Mouse (Mus musculus): ENCODE measurements around the gene Hspa1l. TPM values are rescaled to one million over a fixed set of nuclear protein-coding genes. Genes with fewer than 3 reads are reported as not detected.
"Not testable (repeated sequence)": the region's sequence is repeated elsewhere in the genome, so short reads cannot be mapped to it uniquely, and the experiment has no call there.

Gene Hspa1l
- total RNA-seq, 2 experiments from 2014 or later: 0.42 to 0.48 TPM

DNA sequence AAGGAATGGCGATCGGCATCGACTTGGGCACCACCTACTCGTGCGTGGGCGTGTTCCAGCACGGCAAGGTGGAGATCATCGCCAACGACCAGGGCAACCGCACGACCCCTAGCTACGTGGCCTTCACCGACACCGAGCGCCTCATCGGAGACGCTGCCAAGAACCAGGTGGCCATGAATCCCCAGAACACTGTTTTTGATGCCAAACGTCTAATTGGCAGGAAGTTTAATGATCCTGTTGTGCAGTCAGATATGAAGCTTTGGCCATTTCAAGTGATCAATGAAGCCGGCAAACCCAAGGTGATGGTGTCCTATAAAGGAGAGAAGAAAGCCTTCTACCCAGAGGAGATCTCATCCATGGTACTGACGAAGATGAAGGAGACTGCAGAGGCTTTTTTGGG is 4.5 kb downstream of the Hspa1l start:
- DNase-seq: no peak

DNA sequence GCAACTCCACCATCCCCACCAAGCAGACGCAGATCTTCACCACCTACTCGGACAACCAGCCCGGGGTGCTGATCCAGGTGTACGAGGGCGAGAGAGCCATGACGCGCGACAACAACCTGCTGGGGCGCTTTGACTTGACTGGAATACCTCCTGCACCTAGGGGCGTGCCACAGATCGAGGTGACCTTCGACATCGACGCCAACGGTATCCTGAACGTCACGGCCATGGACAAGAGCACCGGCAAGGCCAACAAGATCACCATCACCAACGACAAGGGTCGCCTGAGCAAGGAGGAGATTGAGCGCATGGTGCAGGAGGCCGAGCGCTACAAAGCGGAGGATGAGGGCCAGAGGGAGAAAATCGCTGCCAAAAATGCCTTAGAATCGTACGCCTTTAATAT is 5.7 kb downstream of the Hspa1l start:
- no peak for DNase-seq

DNA sequence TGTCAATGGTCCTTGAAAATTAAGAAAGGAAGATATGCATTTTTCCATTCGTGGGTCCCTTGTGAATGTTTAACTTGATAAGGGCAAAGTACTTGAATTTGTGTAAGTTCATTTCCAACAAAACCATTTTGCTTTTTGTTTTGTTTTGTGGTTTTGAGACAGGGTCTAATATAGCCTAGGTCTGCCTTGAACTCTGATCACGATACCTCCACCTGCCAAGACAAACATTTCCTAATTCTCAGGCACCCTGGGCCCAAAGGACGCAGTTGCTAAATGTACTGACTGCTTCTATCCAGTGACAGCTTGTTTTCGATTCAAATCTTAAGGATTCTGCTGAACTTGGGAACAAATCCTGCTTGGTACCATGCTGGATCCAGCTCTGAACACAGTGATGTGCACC is 7.1 kb downstream of the Hspa1l start:
- no peak for DNase-seq

DNA sequence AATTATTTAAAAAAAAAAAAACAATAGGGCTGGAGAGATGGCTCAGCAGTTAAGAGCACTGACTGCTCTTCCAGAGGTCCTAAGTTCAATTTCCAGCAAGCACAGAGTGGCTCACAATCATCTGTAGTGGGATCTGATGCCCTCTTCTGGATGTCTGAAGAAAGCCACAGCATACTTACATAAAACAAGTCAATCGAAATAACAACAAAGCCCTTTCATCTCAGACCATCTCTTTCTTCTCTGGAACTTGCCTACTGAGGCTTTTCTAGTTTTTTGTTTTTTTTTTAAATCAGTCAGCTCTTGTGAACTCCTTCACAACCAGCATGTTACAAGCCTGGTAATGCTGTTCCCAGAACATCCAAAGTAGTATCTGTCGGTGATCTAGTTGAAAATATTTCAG is 8.2 kb downstream of the Hspa1l start:
- DNase-seq: no peak

DNA sequence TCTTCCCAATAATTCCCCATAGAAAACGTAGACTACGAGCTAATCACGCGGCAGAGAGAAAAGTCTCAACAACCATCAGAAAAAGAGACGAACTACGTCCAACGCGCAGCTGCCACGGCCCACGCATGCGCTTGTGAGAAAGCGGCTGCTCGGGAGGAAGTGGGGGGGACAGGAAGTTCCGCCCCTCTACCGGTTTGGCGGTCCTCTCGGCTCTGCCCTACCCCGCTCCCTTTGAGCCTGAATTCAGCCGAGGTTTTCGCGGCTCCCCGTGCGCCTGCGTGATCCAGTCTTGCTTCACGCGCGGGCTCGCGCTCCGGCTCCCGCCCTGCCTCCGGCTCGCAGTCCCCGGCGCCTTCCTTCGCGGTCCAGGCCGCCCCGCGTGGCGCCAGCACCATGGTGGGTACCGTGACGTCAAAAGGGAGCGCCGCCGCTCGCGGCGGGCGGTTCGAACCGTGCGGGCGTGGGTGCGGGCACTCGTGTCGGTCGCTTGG is 9.2 kb downstream of the Hspa1l start, which contains the start of gene Lsm2:
Gene Lsm2, plus strand, starts transcription at position 173 of the 491 bp plus-strand sequence.
- DNase-seq: peak; percentile 95 to 96

DNA sequence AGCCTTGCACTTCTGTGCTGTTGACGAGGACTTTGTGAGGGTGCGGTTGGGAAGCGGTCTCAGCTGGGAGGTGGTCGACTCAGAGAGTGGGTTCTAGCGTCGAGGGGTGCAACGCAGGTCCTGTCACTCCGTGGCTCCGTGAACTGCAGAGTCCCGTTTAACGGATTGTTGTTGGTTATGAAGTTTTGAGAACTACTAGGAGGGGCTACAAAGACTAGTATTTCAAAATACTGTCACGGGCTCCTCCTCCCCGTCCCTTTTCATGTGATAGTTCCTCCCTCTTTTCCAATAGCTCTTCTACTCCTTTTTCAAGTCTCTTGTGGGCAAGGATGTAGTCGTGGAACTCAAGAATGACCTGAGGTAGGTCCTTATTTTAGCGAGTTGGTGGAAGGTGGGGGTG is 9.8 kb downstream of the Hspa1l start:
- DNase-seq: no peak

DNA sequence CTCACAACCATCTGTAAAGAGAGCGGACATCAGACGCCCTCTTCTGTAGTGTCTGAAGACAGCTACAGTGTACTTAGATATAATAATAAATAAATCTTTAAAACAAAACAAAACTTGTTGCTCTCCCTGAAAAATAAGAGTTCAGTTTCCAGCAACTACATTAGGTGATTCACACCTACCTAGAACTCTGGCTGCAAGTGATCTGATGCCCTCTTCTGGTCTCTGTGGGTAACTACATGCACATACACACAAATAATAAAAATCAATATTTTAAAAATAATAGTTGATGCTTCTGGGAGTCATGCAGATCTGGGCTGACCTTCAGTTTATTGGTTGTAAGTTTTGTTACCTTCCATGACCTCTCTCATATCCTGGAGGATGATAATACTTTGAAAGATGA is 11.7 kb downstream of the Hspa1l start:
- DNase-seq: no peak

DNA sequence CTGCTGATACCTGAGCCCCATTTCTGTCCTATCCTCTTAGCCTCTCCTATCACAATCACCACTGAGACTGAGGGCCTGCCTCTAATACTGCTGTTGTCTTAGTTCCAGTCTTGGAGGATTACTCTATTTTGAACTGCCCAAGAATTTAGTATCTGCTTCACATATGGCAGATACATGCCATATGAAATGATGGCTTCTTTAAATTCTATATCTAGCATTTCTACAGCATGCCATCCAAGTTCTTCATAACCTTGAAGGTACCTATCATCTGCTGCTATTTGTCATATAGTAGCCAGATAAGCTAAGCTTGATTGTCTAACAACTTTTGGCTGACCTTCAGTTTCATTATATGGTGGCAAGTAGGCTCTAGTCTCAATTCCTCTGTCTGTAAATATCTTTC is 22.2 kb downstream of the Hspa1l start:
- DNase-seq: no peak

DNA sequence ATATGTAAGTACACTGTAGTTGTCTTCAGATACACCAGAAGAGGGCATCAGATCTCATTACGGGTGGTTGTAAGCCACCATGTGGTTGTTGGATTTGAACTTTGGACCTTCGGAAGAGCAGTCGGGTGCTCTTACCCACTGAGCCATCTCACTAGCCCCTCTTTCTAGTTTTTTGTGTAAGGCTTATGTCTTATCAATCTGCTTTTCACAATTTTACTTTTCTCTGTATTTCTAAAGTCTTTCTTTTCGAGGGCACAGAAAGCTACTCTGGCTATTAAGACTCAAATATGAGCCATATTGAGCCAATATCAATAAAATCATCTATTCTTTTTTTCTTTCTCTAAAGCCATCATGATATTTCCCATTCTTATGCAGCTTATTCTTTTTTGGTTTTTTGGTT is 22.7 kb downstream of the Hspa1l start:
- DNase-seq: not testable (repeated sequence)

DNA sequence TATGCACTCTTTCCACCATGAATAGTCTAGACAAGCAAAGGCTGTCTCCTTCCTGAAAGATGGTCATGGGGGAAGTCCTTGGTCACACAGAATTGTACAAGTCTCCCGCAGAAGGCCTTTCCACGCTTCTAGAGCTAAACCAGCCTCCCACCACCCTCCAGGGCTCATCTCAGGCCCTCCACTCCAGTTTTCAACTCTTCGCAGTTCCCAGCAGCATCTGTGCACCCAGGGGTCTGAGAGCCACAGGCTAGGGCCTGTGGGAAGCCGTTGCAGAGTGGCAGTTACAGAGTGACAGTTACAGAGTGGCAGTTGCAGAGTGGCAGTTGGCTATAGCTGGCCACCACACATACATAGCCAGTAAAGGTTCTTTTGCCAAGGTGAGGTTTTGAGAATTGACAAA is 23.4 kb downstream of the Hspa1l start:
- not testable (repeated sequence) for DNase-seq

DNA sequence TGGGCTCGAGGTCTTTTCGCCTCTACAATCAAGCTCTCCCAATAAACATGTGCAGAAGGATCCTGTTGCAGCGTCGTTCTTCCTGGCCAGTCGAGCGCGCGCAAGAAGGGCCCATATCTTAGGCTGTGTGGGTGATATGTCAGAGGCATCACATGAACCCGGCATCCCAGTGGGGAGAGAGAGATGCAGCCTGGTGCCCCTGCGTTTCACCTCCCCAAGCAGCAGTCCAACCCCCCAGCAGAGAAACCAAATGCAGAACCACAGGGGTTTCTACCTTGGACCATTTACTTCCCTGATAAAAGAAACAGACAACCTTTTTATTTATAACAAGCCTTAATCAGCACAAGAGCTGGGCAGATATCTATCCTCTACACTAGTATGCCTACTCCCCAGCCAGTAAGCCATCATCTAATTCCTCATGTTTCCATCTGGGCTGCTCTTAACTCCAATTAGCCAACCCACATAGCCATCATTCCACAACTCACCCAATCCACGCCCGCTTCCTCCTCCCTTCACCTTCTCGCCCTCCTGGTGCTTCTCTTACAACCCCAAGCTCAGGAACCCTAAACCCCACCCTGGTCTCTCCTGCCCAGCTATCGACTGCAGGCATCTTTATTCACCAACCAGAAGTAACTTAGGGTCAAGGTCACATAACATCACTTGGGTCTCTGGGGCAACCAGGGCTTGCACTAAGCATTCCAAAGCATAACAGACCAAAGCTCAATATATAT is 24.1 kb downstream of the Hspa1l start:
- DNase-seq: no peak

DNA sequence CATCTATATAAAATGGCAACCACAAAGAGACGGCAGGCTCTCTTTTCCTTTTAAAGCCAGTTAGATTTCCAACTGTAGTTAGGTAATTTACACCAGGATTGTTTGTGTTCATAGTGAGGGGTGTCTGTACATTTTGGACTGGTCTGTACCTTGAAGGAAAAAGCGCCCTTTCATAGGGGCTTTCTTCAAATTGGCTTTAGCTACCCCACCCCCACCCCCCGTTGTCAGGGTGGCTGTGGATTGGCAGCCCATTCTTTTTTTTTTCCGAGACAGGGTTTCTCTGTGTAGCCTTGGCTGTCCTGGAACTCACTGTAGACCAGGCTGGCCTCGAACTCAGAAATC is 24.6 kb downstream of the Hspa1l start:
- no peak for DNase-seq

DNA sequence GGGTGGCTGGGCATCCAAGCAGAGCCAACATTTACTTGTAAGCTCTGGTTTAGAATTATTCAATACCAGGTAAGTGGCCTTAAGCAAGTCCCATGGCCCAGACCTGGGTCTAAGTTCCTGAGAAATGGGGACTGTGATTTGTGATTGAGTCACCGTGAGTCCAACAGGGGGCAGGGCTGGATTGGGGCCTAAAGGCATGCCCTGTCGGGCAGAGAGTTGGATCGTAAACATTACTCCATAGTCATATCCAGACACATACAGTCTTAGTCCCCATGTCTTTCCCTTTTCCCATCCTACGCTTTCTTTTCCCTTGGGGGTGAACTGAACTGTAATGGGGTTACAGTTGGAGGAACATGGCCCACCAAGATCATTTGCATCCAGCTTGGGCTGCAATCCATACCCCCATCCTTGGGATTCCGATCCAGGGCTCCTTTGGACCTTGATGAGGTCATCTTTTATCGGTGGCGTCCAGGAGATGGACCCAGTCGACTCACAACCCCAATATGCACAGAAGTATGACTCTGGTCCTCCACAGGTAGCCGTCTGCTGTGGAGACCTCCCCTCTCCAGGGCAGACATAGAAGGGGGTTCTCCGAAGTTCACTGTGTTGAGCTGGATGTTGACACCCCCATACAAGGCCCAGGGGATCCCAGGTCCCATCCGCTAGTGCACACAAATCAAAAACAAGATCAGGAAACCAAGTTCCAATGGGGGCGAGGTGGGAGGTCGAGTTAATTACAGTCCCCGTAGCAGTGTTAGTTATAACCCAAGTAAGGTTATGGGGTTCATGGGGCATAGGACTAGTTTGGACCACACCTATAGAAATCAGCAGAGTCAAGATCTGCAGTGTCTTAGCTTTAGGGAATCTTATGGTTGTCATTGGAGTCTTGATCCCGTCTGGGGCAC is 26.3 kb downstream of the Hspa1l start:
- DNase-seq: no peak

DNA sequence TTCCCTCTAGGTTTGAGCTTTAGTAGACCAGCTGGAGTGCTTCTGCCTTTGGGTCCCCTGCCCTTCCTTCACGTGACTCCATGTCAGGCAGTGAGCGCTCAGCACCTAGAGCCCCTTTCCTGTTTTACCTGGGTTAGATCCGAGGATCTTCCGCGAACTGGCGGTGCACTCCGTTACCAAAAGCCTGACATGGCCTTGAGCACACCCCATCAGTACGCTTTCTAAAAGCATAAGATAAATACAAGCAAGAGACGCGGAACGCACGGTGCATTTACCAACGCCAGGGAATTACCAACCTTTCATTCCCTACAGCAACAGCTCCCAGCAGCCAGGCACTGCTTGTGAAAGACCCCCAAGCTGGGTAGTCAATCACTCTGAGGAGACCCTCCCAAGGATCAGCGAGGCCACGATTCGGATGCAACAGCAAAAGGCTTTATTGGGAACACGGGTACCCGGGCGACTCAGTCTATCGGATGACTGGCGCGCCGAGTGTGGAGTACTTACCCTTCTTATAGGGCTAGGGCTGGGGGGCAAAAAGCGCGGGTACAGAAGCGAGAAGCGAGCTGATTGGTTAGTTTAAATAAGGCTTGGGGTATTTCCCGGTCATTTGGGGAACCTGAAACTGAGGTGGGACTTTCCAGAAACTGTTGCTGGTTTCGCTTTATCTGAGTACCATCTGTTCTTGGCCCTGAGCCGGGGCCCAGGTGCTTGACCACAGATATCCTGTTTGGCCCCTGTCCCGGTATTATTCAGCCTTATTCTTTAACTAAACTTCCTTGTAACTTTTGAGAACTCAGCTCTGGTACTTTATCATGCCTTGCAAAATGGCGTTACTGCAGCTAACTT is 27.6 kb downstream of the Hspa1l start:
- not testable (repeated sequence) for DNase-seq

DNA sequence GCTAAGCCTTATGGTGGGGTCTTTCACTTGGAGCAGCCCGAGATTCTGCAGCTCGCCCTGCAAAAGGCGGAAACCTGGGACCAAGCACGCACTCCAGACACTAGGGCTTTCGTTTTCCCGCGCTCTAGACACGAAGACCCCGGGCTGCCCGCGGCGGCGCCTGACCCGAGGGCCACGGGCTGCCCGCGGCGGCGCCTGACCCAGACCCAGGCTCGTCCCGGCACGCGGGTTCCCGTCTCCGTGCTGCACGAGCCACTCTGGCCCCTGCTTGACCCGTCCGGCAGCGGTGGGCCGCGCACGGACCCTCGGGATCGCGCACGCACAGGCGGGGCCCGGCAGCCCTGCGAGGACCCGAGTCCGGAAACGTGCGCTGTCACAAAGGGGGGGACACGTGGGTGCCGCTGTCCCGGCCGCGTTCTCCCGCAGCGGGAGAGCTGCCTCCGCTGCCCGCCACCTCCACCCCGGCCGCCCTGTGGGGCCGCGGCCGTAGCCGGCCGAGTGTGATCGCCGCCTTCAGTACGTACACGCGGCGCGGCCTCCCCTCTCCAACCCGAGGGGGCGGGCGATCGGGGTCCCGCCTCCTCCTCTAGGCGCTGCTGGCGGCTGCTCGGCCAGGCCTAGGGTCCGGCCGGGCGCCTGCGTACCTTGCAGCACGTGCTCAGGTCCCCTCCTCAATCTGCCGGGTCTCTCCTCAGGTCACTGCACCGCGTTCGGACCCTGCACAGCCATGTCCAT is 28.4 kb downstream of the Hspa1l start, which contains the start of gene Vars:
Gene Vars, plus strand, starts transcription at position 271 of the 735 bp plus-strand sequence.
- peak; percentile 85 to 86 for DNase-seq

DNA sequence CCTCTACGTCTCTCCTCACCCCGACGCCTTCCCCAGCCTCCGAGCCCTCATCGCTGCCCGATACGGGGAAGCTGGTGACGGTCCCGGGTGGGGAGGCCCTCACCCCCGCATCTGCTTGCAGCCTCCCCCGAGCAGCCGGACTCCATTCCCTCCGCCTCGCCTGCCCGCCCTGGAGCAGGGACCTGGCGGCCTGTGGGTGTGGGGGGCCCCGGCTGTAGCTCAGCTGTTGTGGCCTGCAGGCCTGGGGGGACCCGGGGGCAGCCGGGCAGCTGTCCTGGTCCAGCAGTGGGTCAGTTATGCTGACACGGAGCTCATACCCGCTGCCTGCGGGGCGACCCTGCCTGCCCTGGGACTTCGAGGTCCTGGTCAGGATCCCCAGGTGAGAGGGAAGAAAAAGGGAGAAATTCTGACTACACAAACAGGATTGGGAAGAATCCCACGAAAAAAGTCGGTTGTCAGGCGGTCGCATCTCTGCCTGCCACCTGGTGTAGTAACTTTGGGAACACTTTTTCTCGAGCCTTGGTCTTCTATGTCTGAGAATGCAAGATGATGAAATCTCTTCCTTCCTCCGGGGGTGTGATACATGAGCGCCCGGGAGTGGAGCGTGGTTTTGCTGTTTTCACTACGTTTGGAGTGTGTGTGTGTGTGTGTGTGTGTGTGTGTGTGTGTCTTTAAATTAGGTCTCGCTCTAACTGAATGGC is 29.1 kb downstream of the Hspa1l start:
- DNase-seq: peak; percentile 26 to 31

DNA sequence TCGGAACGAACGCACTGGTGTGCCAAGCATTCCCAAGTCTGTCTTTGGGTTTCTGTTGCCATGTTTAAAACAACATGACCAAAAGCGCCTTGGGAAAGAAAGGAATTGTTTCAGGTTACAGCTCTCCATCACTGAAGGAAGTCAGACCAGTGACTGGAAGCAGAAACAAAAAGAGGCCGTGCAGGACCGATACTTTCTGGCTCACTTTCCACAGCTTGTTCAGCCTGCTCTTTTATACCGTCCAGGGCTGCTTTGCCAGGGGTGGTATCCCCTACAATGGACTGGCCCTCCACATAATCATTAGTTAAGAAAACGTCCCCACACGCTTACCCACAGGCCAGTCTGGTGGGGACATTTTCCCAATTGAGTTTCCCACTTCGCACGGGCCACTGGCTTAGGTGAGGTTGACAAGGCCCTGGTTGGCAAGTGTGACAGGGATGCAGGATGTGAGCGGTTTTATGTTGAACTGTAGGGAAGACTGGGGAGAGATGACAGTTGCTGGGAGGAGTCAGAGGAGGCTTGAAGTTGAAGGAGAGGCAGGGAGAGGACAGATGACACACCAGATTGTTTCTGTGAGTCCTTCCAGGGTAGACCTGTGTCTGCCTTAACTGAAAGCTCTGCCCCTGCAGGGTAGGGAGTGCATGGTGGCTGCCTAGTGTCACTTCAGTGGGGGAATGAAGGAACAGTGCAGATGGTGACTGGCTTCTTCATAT is 29.8 kb downstream of the Hspa1l start:
- DNase-seq: no peak

DNA sequence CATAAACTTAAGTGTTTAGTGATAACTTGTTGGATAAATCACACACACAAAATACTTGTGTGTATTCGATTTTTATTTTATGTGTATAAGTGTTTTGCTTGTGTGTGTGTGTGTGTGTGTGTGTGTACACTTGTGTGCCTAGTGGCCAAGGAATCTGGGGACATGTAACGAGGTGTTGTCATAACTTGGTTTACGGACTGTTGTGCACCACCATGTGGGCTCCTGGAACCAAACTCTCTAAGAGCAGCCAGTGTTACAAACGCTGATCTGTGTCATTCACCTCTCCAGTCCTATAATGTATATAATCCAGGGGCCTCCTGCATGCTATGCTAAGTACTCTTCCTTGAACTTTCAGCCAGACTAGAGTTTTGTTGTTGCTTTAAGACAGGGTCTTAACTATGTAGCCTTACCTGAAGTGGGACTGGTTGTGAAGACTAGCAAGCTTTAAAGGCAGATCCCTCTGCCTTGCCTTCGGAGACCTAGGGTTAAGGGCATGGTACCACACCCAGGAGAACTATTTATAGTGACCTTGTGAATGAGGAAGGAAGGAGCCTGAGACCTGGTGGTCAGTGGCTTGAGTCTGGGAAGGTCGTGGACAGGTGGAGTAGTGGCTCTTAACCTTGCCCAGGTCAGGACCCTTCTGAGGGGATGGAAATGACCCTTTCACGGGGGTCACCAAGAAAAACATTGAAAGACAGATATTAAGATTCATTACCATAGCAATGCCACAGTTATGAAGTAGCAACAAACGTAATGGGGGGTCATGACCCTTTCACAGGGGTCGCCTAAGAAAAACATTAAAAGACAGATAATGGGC is 30.7 kb downstream of the Hspa1l start:
- DNase-seq: no peak

DNA sequence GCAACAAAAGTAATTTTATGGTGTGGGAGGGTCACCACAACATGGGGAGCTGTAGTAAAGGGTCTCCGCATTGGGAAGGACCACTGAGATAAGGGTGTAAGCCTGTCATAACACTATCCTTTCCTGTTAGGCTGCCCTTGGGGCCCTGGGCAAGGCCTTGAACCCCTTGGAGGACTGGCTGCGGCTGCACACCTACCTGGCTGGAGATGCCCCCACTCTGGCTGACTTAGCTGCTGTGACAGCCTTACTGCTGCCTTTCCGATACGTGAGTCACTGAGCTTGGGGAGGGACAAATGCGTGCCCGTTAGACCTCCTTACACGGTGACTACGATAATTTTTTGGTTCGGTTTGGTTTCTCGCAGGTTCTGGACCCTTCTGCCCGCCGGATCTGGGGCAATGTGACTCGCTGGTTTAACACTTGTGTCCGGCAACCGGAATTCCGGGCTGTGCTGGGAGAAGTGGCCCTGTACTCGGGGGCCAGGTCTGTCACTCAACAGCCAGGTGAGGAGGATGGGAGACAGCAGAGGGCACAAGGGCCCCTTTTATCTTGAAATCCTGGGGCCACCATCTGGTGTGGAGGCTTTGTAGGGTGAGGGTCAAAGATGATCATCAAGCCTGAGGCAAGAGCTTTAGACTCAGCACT is 31.7 kb downstream of the Hspa1l start:
- DNase-seq: no peak

All from layer of hippocampus, postnatal 36 days (tissue).